Mouse (Mus musculus): ENCODE results near the gene Elmo1. TPM values are rescaled to one million over a fixed set of nuclear protein-coding genes. Genes with fewer than 3 reads are reported as not detected.

Gene Elmo1
- polyA plus RNA-seq, 1 experiment from 2014 or later: 16.8 TPM

GRCm38 (mm10) chr13:20270148-20270547 lies 179.8 kb downstream of the Elmo1 start:
- Histone ChIP-seq H3K4me2 (replicated peaks; ENCODE audit: low read depth, low read length) (no peak overlapping the region), H3K9ac (replicated peaks; ENCODE audit: low read length) (no peak overlapping the region), H3K9me3 (ENCODE audit: low read length) (no peaks in the 10 kb centered on the region), H3K4me1 (ENCODE audit: insufficient read depth, low read length) (no peaks in the 10 kb centered on the region), H3K27ac (ENCODE audit: low read length) (no peak overlapping the region), H3K36me3 (ENCODE audit: insufficient read depth, low read length) (no peaks in the 10 kb centered on the region), H3K4me3 (ENCODE audit: low read length) (no peak overlapping the region), H3K27me3 (ENCODE audit: insufficient read depth, low read length) (no peaks in the 10 kb centered on the region)
- no peak for ATAC-seq (ENCODE audit: low FRiP score, low TSS enrichment)
- 76% methylated on average over 6 of the region's 6 CpGs for WGBS

DNA sequence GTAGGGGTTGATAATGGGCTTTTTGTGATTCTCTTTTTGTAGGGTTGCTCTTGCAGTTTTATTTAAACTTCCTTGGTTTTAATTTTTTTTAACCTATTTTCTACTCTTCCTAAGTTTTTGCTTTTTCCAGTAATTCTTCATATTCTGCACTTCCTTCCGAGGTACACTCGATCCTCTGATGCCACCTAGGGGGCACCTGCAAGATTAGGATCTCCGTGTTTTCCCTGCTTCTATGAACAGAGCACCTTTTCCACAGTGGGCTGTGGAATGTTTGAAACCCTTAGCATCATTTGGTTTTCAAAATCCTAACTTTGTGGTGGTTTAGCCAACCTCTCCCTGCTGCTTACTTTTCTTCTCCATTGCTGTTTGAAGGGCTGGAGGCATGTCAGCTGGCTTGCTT lies 181.4 kb downstream of the Elmo1 start:
- WGBS: 36% methylated on average over 3 of the region's 3 CpGs
- no peaks in the 10 kb centered on the region for H3K36me3 ChIP-seq (ENCODE audit: insufficient read depth, low read length)
- no peaks in the 10 kb centered on the region for H3K27me3 ChIP-seq (ENCODE audit: insufficient read depth, low read length)
- H3K4me2 ChIP-seq (replicated peaks; ENCODE audit: low read depth, low read length): no peak overlapping the region
- H3K4me1 ChIP-seq (ENCODE audit: insufficient read depth, low read length): no peaks in the 10 kb centered on the region
- no peak overlapping the region for H3K4me3 ChIP-seq (ENCODE audit: low read length)
- no peaks in the 10 kb centered on the region for H3K9me3 ChIP-seq (ENCODE audit: low read length)
- H3K27ac ChIP-seq (ENCODE audit: low read length): no peak overlapping the region
- no peak for ATAC-seq (ENCODE audit: low FRiP score, low TSS enrichment)
- no peak overlapping the region for H3K9ac ChIP-seq (replicated peaks; ENCODE audit: low read length)

DNA sequence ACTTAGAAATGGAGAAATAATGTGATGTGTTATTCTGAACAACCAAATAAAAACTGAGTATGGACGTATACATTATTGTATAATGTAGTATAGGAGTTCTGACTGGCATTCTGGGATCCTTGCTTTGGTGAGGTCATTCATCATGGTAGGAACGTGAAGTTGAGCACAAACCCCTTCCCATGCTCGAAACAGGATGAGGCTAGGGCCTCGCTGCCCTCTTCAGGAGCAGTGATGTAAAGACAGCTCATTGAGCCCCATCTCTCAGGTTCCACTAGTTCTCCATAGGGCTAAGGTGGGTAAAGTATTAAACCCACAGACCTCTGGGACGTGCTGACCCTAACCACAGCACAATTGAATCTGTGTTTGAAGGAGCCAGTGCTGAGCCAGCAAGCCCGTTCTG lies 182.2 kb downstream of the Elmo1 start:
- Histone ChIP-seq H3K4me1 (ENCODE audit: insufficient read depth, low read length) (no peaks in the 10 kb centered on the region), H3K27me3 (ENCODE audit: insufficient read depth, low read length) (no peaks in the 10 kb centered on the region), H3K4me3 (ENCODE audit: low read length) (no peak overlapping the region), H3K9me3 (ENCODE audit: low read length) (no peaks in the 10 kb centered on the region), H3K4me2 (replicated peaks; ENCODE audit: low read depth, low read length) (no peak overlapping the region), H3K36me3 (ENCODE audit: insufficient read depth, low read length) (no peaks in the 10 kb centered on the region), H3K9ac (replicated peaks; ENCODE audit: low read length) (no peak overlapping the region), H3K27ac (ENCODE audit: low read length) (no peak overlapping the region)
- ATAC-seq (ENCODE audit: low FRiP score, low TSS enrichment): no peak
- 40% methylated on average over 6 of the region's 6 CpGs for WGBS

DNA sequence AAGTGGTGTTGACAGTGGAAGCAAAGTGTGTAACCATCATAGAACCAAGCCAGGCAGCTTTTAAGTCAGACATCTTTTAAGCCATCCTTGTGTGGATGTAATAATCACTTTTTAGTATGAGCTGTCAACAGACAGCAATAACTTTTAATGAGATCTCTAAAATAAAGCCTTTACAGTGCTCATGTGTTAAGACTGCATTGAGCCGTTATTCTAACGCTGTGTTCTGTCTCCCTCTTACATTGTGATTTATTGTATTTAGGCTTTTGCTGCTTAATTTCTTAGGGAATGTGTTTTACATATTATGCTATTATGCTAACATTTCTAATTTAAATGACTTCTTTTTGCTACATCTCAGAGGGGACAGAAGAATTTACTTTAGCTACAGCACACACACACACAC lies 189.5 kb downstream of the Elmo1 start:
- Histone ChIP-seq H3K27me3 (ENCODE audit: insufficient read depth, low read length) (no peaks in the 10 kb centered on the region), H3K27ac (ENCODE audit: low read length) (no peak overlapping the region), H3K4me1 (ENCODE audit: insufficient read depth, low read length) (no peaks in the 10 kb centered on the region), H3K4me2 (replicated peaks; ENCODE audit: low read depth, low read length) (no peak overlapping the region), H3K36me3 (ENCODE audit: insufficient read depth, low read length) (no peaks in the 10 kb centered on the region), H3K9me3 (ENCODE audit: low read length) (no peaks in the 10 kb centered on the region), H3K9ac (replicated peaks; ENCODE audit: low read length) (no peak overlapping the region), H3K4me3 (ENCODE audit: low read length) (no peak overlapping the region)
- ATAC-seq (ENCODE audit: low FRiP score, low TSS enrichment): no peak
- 32% methylated on average over 2 of the region's 2 CpGs for WGBS

DNA sequence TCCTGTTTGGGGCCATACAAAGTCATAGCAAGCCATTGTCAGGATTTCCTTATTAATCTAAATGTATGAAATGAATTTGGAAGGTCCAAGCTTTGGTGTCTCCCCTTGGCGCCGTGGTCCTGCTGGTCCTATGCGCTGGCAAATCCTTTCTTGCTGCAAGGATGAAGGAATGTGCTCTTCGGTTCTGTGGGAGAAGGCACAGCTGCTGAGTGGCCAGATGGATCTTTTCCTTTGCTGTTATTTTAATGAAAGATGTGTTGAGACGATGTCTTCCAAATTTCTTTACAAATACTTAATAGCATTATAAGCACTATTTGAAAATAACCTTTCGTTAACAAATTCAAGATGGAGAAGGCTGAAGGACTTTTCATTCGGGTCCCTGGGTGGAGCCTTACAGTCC lies 193.5 kb downstream of the Elmo1 start:
- Histone ChIP-seq H3K4me1 (ENCODE audit: insufficient read depth, low read length) (no peaks in the 10 kb centered on the region), H3K9ac (replicated peaks; ENCODE audit: low read length) (no peak overlapping the region), H3K9me3 (ENCODE audit: low read length) (no peaks in the 10 kb centered on the region), H3K27ac (ENCODE audit: low read length) (no peak overlapping the region), H3K4me2 (replicated peaks; ENCODE audit: low read depth, low read length) (no peak overlapping the region), H3K4me3 (ENCODE audit: low read length) (no peak overlapping the region), H3K27me3 (ENCODE audit: insufficient read depth, low read length) (no peaks in the 10 kb centered on the region), H3K36me3 (ENCODE audit: insufficient read depth, low read length) (no peaks in the 10 kb centered on the region)
- 83% methylated on average over 7 of the region's 7 CpGs for WGBS
- no peak for ATAC-seq (ENCODE audit: low FRiP score, low TSS enrichment)

GRCm38 (mm10) chr13:20286680-20287079 lies 196.3 kb downstream of the Elmo1 start:
- Histone ChIP-seq H3K36me3 (ENCODE audit: insufficient read depth, low read length) (no peaks in the 10 kb centered on the region), H3K4me2 (replicated peaks; ENCODE audit: low read depth, low read length) (no peak overlapping the region), H3K9me3 (ENCODE audit: low read length) (no peaks in the 10 kb centered on the region), H3K27me3 (ENCODE audit: insufficient read depth, low read length) (no peaks in the 10 kb centered on the region), H3K9ac (replicated peaks; ENCODE audit: low read length) (no peak overlapping the region), H3K4me3 (ENCODE audit: low read length) (no peak overlapping the region), H3K4me1 (ENCODE audit: insufficient read depth, low read length) (no peaks in the 10 kb centered on the region), H3K27ac (ENCODE audit: low read length) (no peak overlapping the region)
- 88% methylated on average over 6 of the region's 6 CpGs for WGBS
- no peak for ATAC-seq (ENCODE audit: low FRiP score, low TSS enrichment)

DNA sequence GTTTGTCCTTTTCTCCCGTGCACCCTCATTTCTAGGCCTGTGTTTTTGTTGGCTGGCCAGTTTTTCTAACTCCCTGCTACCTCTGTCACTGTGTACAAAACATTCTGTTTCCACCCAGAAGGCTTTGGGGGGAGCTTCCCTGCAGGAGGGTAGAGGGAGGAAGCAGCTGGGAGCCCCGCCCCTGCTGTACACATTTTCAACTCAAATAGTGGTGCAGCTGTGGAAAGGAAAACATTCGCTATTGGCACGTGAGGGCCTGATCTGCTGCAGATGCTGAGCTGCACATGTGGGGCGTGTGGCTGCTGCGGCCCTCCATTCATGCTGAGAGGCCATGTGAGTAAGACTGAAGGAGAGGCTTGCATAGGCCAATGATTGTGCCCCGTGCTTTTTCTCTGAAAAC lies 198.0 kb downstream of the Elmo1 start:
- H3K4me3 ChIP-seq (ENCODE audit: low read length): no peak overlapping the region
- H3K9ac ChIP-seq (replicated peaks; ENCODE audit: low read length): no peak overlapping the region
- H3K4me2 ChIP-seq (replicated peaks; ENCODE audit: low read depth, low read length): no peak overlapping the region
- no peaks in the 10 kb centered on the region for H3K36me3 ChIP-seq (ENCODE audit: insufficient read depth, low read length)
- H3K9me3 ChIP-seq (ENCODE audit: low read length): no peaks in the 10 kb centered on the region
- WGBS: 52% methylated on average over 7 of the region's 7 CpGs
- peak; percentile 57 for ATAC-seq (ENCODE audit: low FRiP score, low TSS enrichment)
- no peaks in the 10 kb centered on the region for H3K27me3 ChIP-seq (ENCODE audit: insufficient read depth, low read length)
- no peak overlapping the region for H3K27ac ChIP-seq (ENCODE audit: low read length)
- H3K4me1 ChIP-seq (ENCODE audit: insufficient read depth, low read length): no peaks in the 10 kb centered on the region

GRCm38 (mm10) chr13:20290412-20290811 lies 200.0 kb downstream of the Elmo1 start:
- no peaks in the 10 kb centered on the region for H3K36me3 ChIP-seq (ENCODE audit: insufficient read depth, low read length)
- H3K27ac ChIP-seq (ENCODE audit: low read length): no peak overlapping the region
- no peak for ATAC-seq (ENCODE audit: low FRiP score, low TSS enrichment)
- 80% methylated on average over 10 of the region's 10 CpGs for WGBS
- H3K4me1 ChIP-seq (ENCODE audit: insufficient read depth, low read length): no peaks in the 10 kb centered on the region
- H3K9me3 ChIP-seq (ENCODE audit: low read length): no peaks in the 10 kb centered on the region
- no peaks in the 10 kb centered on the region for H3K27me3 ChIP-seq (ENCODE audit: insufficient read depth, low read length)
- H3K9ac ChIP-seq (replicated peaks; ENCODE audit: low read length): no peak overlapping the region
- no peak overlapping the region for H3K4me2 ChIP-seq (replicated peaks; ENCODE audit: low read depth, low read length)
- no peak overlapping the region for H3K4me3 ChIP-seq (ENCODE audit: low read length)

DNA sequence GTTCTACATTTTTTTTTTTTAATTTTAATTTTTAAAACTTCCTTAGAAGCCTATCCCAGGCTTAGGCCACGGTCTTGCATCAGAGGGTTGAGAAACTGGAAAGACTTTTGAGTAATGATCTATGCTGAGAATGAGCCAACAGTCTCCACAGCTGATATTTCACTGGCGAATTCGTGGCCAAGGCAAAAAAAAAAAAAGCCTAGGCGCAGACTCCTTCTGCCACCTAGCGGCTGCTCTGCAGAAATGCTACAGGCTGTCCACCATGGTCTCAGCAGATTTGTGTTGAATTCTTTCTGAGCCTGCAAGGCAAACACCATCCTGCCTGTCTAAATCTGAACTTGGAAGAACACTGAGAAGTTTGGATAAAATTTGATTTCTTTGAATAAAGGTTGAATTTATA lies 202.0 kb downstream of the Elmo1 start:
- no peak overlapping the region for H3K27ac ChIP-seq (ENCODE audit: low read length)

GRCm38 (mm10) chr13:20295278-20295970 lies 205.0 kb downstream of the Elmo1 start:
- Histone ChIP-seq H3K9ac (replicated peaks; ENCODE audit: low read length) (no peak overlapping the region), H3K36me3 (ENCODE audit: insufficient read depth, low read length) (no peaks in the 10 kb centered on the region), H3K4me2 (replicated peaks; ENCODE audit: low read depth, low read length) (no peak overlapping the region), H3K9me3 (ENCODE audit: low read length) (no peaks in the 10 kb centered on the region), H3K27me3 (ENCODE audit: insufficient read depth, low read length) (no peaks in the 10 kb centered on the region), H3K27ac (ENCODE audit: low read length) (no peak overlapping the region), H3K4me1 (ENCODE audit: insufficient read depth, low read length) (no peaks in the 10 kb centered on the region), H3K4me3 (ENCODE audit: low read length) (no peak overlapping the region)
- no peak for ATAC-seq (ENCODE audit: low FRiP score, low TSS enrichment)
- WGBS: 74% methylated on average over 16 of the region's 16 CpGs

More for the DNA sequence above, 202.0 kb downstream of the Elmo1 start:
- 6% methylated on average over 5 of the region's 5 CpGs for WGBS
- no peak overlapping the region for H3K4me3 ChIP-seq (ENCODE audit: low read length)
- no peaks in the 10 kb centered on the region for H3K4me1 ChIP-seq (ENCODE audit: insufficient read depth, low read length)
- no peaks in the 10 kb centered on the region for H3K36me3 ChIP-seq (ENCODE audit: insufficient read depth, low read length)
- no peaks in the 10 kb centered on the region for H3K9me3 ChIP-seq (ENCODE audit: low read length)
- H3K27me3 ChIP-seq (ENCODE audit: insufficient read depth, low read length): no peaks in the 10 kb centered on the region
- no peak overlapping the region for H3K4me2 ChIP-seq (replicated peaks; ENCODE audit: low read depth, low read length)
- ATAC-seq (ENCODE audit: low FRiP score, low TSS enrichment): peak; percentile 49; the same call in 1 of the 2 replicates
- no peak overlapping the region for H3K9ac ChIP-seq (replicated peaks; ENCODE audit: low read length)

Data from kidney, embryonic 16.5 days (tissue).